Mouse (Mus musculus) embryonic facial prominence, embryonic 12.5 days (tissue): ENCODE measurements around the gene Icam5. TPM values are rescaled to one million over a fixed set of nuclear protein-coding genes. Genes with fewer than 3 reads are reported as not detected.
A peak's percentile ranks its signal among the peaks of the same experiment; 100 is the strongest.

Experiments used
- ATAC-seq: fragments of 200-750 bp; cut with Nextera tagmentation; 2 replicates; pipeline ENCODE4 v1.8.0; 2017; ENCODE audit not compliant: insufficient number of reproducible peaks, insufficient read depth, low FRiP score, low TSS enrichment
- H3K27ac ChIP-seq: fragments of 300-500 bp; sonication (generic); 2 replicates; pipeline ENCODE4 v1.5.1; 2016; ENCODE audit warnings: mild to moderate bottlenecking
- H3K27me3 ChIP-seq: fragments of 300-500 bp; sonication (generic); 2 replicates; pipeline ENCODE4 v1.6.1; 2016; ENCODE audit warnings: mild to moderate bottlenecking, moderate library complexity
- H3K36me3 ChIP-seq: fragments of 300-500 bp; sonication (generic); 2 replicates; pipeline ENCODE4 v1.6.1; 2016; ENCODE audit warnings: mild to moderate bottlenecking
- H3K4me1 ChIP-seq: fragments of 300-500 bp; sonication (generic); 2 replicates; pipeline ENCODE4 v1.6.1; 2016
- H3K4me2 ChIP-seq: fragments of 300-500 bp; sonication (generic); replicated peaks from 2 replicates; pipeline ENCODE4 v1.6.1; 2016; ENCODE audit warnings: mild to moderate bottlenecking, moderate library complexity
- H3K4me3 ChIP-seq: fragments of 300-500 bp; sonication (generic); 2 replicates; pipeline ENCODE4 v1.5.1; 2016; ENCODE audit warnings: mild to moderate bottlenecking
- H3K9ac ChIP-seq: fragments of 300-500 bp; sonication (generic); 2 replicates; pipeline ENCODE4 v1.6.1; 2016; ENCODE audit warnings: mild to moderate bottlenecking, moderate library complexity
- H3K9me3 ChIP-seq: fragments of 300-500 bp; sonication (generic); 2 replicates; pipeline ENCODE4 v1.6.1; 2016; ENCODE audit warnings: mild to moderate bottlenecking, moderate library complexity
- WGBS: fragments of 180-500 bp; shearing (Covaris S2); methylation state at CpG from one replicate; pipeline ENCODE4 v1.1.7; 2016; 5-methylcytosine and 5-hydroxymethylcytosine counted together
- polyA plus RNA-seq: library from polyadenylated mRNA; unstranded; fragments of >200 nt; fragmentation: Nextera tagmentation; extraction: Ambion mirVana; gene quantifications from 2 replicates; pipeline ENCODE4 v1.2.1, GENCODE M21; 2016

The Icam5 gene
- polyA plus RNA-seq, 1 experiment from 2014 or later = 0.23 TPM

- peaks cover 51% of the 10 kb centered on the region for H3K27me3 ChIP-seq
- no peak for ATAC-seq
Observed at GRCm38 (mm10) chr9:21028560-21029110, 3.2 kb upstream of the Icam5 start.

GRCm38 (mm10) chr9:21029291-21030054 is 2.4 kb upstream of the Icam5 start, which contains the start of gene Icam4:
Icam4 (plus strand) TSS chr9:21029373.
- 4% methylated on average over 37 of the region's 37 CpGs for WGBS
- Histone ChIP-seq H3K27me3 (peaks cover 57% of the 10 kb centered on the region), H3K4me3 (peak within 1 kb of the TSS; percentile 31), H3K27ac (no peak within 1 kb of the TSS), H3K9me3 (no peaks in the 10 kb centered on the region), H3K4me1 (peaks cover 42% of the 10 kb centered on the region), H3K4me2 (peak within 1 kb of the TSS; percentile 92), H3K9ac (peak within 1 kb of the TSS; percentile 43; the same call in 1 of the 2 replicates), H3K36me3 (no peaks in the 10 kb centered on the region)
- ATAC-seq = no peak

More at GRCm38 (mm10) chr9:21028560-21029110, 3.2 kb upstream of the Icam5 start:
- H3K9ac ChIP-seq = no peak overlapping the region
- H3K9me3 ChIP-seq = no peaks in the 10 kb centered on the region
- H3K36me3 ChIP-seq = no peaks in the 10 kb centered on the region
- no peak overlapping the region for H3K27ac ChIP-seq
- no peak overlapping the region for H3K4me2 ChIP-seq
- no peak overlapping the region for H3K4me3 ChIP-seq
- 59% methylated on average over 6 of the region's 6 CpGs for WGBS
- H3K4me1 ChIP-seq = peaks cover 39% of the 10 kb centered on the region

- Histone ChIP-seq H3K9ac (no peak overlapping the region), H3K9me3 (no peaks in the 10 kb centered on the region), H3K36me3 (no peaks in the 10 kb centered on the region), H3K27ac (no peak overlapping the region), H3K4me1 (peaks cover 45% of the 10 kb centered on the region), H3K27me3 (peaks cover 64% of the 10 kb centered on the region), H3K4me3 (peak overlapping the region; percentile 44), H3K4me2 (peak overlapping the region; percentile 92)
- WGBS = 20% methylated on average over 22 of the region's 22 CpGs
- ATAC-seq = no peak
Observed at GRCm38 (mm10) chr9:21030055-21030600, 1.7 kb upstream of the Icam5 start.

- no peak for ATAC-seq
- Histone ChIP-seq H3K4me3 (peak overlapping the region; percentile 44), H3K9me3 (no peaks in the 10 kb centered on the region), H3K4me1 (peaks cover 45% of the 10 kb centered on the region), H3K27ac (no peak overlapping the region), H3K27me3 (peaks cover 71% of the 10 kb centered on the region), H3K36me3 (no peaks in the 10 kb centered on the region), H3K4me2 (peak overlapping the region; percentile 92), H3K9ac (no peak overlapping the region)
- under 1% methylated on average over 13 of the region's 13 CpGs for WGBS
Observed at GRCm38 (mm10) chr9:21030781-21031250, 1.1 kb upstream of the Icam5 start.

- H3K27ac ChIP-seq = no peak overlapping the region
- peak overlapping the region; percentile 92 for H3K4me2 ChIP-seq
- under 1% methylated on average over 36 of the region's 36 CpGs for WGBS
- peak overlapping the region; percentile 28; the same call in 1 of the 2 replicates for H3K9ac ChIP-seq
- ATAC-seq = peak; percentile 38; the same call in 1 of the 2 replicates
- no peaks in the 10 kb centered on the region for H3K9me3 ChIP-seq
- peaks cover 76% of the 10 kb centered on the region for H3K27me3 ChIP-seq
- H3K4me3 ChIP-seq = peak overlapping the region; percentile 44
- H3K4me1 ChIP-seq = peaks cover 45% of the 10 kb centered on the region
- H3K36me3 ChIP-seq = no peaks in the 10 kb centered on the region
Observed at GRCm38 (mm10) chr9:21031251-21031895, 500 bp upstream of the Icam5 start.

GRCm38 (mm10) chr9:21032491-21032890 is 618 bp downstream of the Icam5 start:
- Histone ChIP-seq H3K4me3 (peak overlapping the region; percentile 44), H3K27me3 (peaks cover 81% of the 10 kb centered on the region), H3K4me2 (peak overlapping the region; percentile 92), H3K9me3 (no peaks in the 10 kb centered on the region), H3K9ac (no peak overlapping the region), H3K4me1 (peaks cover 54% of the 10 kb centered on the region), H3K36me3 (no peaks in the 10 kb centered on the region), H3K27ac (no peak overlapping the region)
- no peak for ATAC-seq
- WGBS = 1% methylated on average over 7 of the region's 7 CpGs

GRCm38 (mm10) chr9:21033136-21033535 is 1.3 kb downstream of the Icam5 start:
- peak; percentile 17; the same call in 1 of the 2 replicates for ATAC-seq
- H3K4me1 ChIP-seq = peaks cover 61% of the 10 kb centered on the region
- H3K4me3 ChIP-seq = peak overlapping the region; percentile 44
- 1% methylated on average over 34 of the region's 34 CpGs for WGBS
- H3K27ac ChIP-seq = no peak overlapping the region
- H3K9ac ChIP-seq = peak overlapping the region; percentile 28; the same call in 1 of the 2 replicates
- H3K27me3 ChIP-seq = peaks cover 81% of the 10 kb centered on the region
- no peaks in the 10 kb centered on the region for H3K9me3 ChIP-seq
- H3K4me2 ChIP-seq = peak overlapping the region; percentile 92
- no peaks in the 10 kb centered on the region for H3K36me3 ChIP-seq

- peaks cover 87% of the 10 kb centered on the region for H3K27me3 ChIP-seq
- no peak overlapping the region for H3K9ac ChIP-seq
- peaks cover 55% of the 10 kb centered on the region for H3K4me1 ChIP-seq
- peak overlapping the region; percentile 13; the same call in 1 of the 2 replicates for H3K4me3 ChIP-seq
- H3K27ac ChIP-seq = no peak overlapping the region
- H3K4me2 ChIP-seq = no peak overlapping the region; the same call in 1 of the 2 replicates
- H3K36me3 ChIP-seq = no peaks in the 10 kb centered on the region
- H3K9me3 ChIP-seq = peaks cover 5% of the 10 kb centered on the region; the same call in 1 of the 2 replicates
- no peak for ATAC-seq
- 3% methylated on average over 17 of the region's 17 CpGs for WGBS
Observed at GRCm38 (mm10) chr9:21034481-21035085, 2.7 kb downstream of the Icam5 start.

- Histone ChIP-seq H3K9me3 (peaks cover 7% of the 10 kb centered on the region; the same call in 1 of the 2 replicates), H3K9ac (no peak overlapping the region), H3K27ac (no peak overlapping the region), H3K36me3 (no peaks in the 10 kb centered on the region), H3K4me2 (no peak overlapping the region), H3K4me3 (no peak overlapping the region), H3K27me3 (peaks cover 90% of the 10 kb centered on the region), H3K4me1 (peaks cover 48% of the 10 kb centered on the region)
- WGBS = 15% methylated on average over 9 of the region's 9 CpGs
- no peak for ATAC-seq
Observed at GRCm38 (mm10) chr9:21035586-21035985, 3.7 kb downstream of the Icam5 start.

- WGBS = 7% methylated on average over 20 of the region's 20 CpGs
- Histone ChIP-seq H3K36me3 (no peaks in the 10 kb centered on the region), H3K9ac (no peak overlapping the region), H3K4me1 (peaks cover 47% of the 10 kb centered on the region), H3K27me3 (peaks cover 95% of the 10 kb centered on the region), H3K27ac (no peak overlapping the region), H3K4me2 (peak overlapping the region; percentile 64; the same call in 1 of the 2 replicates), H3K4me3 (no peak overlapping the region; the same call in 1 of the 2 replicates), H3K9me3 (peaks cover 7% of the 10 kb centered on the region; the same call in 1 of the 2 replicates)
- ATAC-seq = no peak
Observed at GRCm38 (mm10) chr9:21036161-21036560, 4.3 kb downstream of the Icam5 start.

GRCm38 (mm10) chr9:21036666-21037065 is 4.8 kb downstream of the Icam5 start:
- H3K4me3 ChIP-seq = peak overlapping the region; percentile 37; the same call in 1 of the 2 replicates
- peaks cover 7% of the 10 kb centered on the region; the same call in 1 of the 2 replicates for H3K9me3 ChIP-seq
- H3K4me2 ChIP-seq = peak overlapping the region; percentile 64
- H3K27me3 ChIP-seq = peaks cover 95% of the 10 kb centered on the region
- H3K4me1 ChIP-seq = peaks cover 46% of the 10 kb centered on the region
- no peak overlapping the region for H3K9ac ChIP-seq
- no peak overlapping the region for H3K27ac ChIP-seq
- WGBS = under 1% methylated on average over 22 of the region's 22 CpGs
- no peaks in the 10 kb centered on the region for H3K36me3 ChIP-seq
- no peak for ATAC-seq
